Mouse (Mus musculus) spleen, adult 2 months (tissue): Measurements from ENCODE around the gene Corin. TPM values are rescaled to one million over a fixed set of nuclear protein-coding genes. Genes with fewer than 3 reads are reported as not detected.

Experiments used
- DNase-seq, 2 experiments: peaks; one replicate each; pipeline versions ENCODE4 v3.0.0 to v3.0.0-alpha.2; 2012 to 2021; ENCODE audit warnings: low spot score in 2 of 2, low read depth in 1 of 2
- H3K27ac ChIP-seq: fragments of 200-500 bp; 2 replicates; pipeline ENCODE4 v1.5.1; 2012; ENCODE audit warnings: low read length, inconsistent platforms; ENCODE audit not compliant: insufficient read depth
- H3K27me3 ChIP-seq: fragments of 200-500 bp; 2 replicates; pipeline ENCODE4 v1.6.1; 2012; ENCODE audit warnings: mild to moderate bottlenecking, moderate library complexity, low read length, inconsistent platforms; ENCODE audit not compliant: control insufficient read depth, insufficient read depth
- H3K36me3 ChIP-seq: fragments of 200-500 bp; 2 replicates; pipeline ENCODE4 v1.6.1; 2012; ENCODE audit warnings: mild to moderate bottlenecking, low read length, inconsistent platforms; ENCODE audit not compliant: control insufficient read depth, insufficient read depth
- H3K4me1 ChIP-seq: fragments of 200-500 bp; 2 replicates; pipeline ENCODE4 v1.6.1; 2011; ENCODE audit warnings: inconsistent platforms; ENCODE audit not compliant: control insufficient read depth, insufficient read depth, insufficient read length
- H3K4me3 ChIP-seq: fragments of 200-500 bp; 2 replicates; pipeline ENCODE4 v1.5.1; 2011; ENCODE audit warnings: mild to moderate bottlenecking, inconsistent platforms; ENCODE audit not compliant: insufficient read depth, insufficient read length; ENCODE audit errors: extremely low read depth
- CTCF ChIP-seq: fragments of 200-500 bp; IDR thresholded peaks from 2 replicates; pipeline ENCODE4 v1.5.1; 2011; ENCODE audit warnings: mild to moderate bottlenecking, inconsistent platforms; ENCODE audit not compliant: insufficient read depth, insufficient read length, insufficient replicate concordance; ENCODE audit errors: extremely low read depth
- POLR2A ChIP-seq: fragments of 200-500 bp; IDR thresholded peaks from 2 replicates; pipeline ENCODE4 v1.6.1; 2011; ENCODE audit warnings: low read depth, low read length, inconsistent platforms
- WGBS: fragments of 180-500 bp; shearing (Covaris S2); methylation state at CpG from one replicate; pipeline ENCODE4 v1.1.7; 2018; 5-methylcytosine and 5-hydroxymethylcytosine counted together
- polyA plus RNA-seq: library from polyadenylated mRNA; depleted of rRNA; stranded (reverse); fragments of >200 nt; gene quantifications from 2 replicates; pipeline ENCODE4 v1.2.3, GENCODE M21; 2012

The Corin gene
- polyA plus RNA-seq, 1 experiment, result 0.02 TPM

GRCm38 (mm10) chr5:72464932-72465331 lies 39.3 kb downstream of the Corin start:
- no peak overlapping the region for H3K4me3 ChIP-seq
- no peaks in the 10 kb centered on the region for H3K27me3 ChIP-seq
- no peaks in the 10 kb centered on the region for H3K4me1 ChIP-seq
- H3K27ac ChIP-seq, result no peak overlapping the region
- WGBS, result 84% methylated on average over 3 of the region's 3 CpGs
- no peak for DNase-seq
- H3K36me3 ChIP-seq, result no peaks in the 10 kb centered on the region
- no peak for TF ChIP-seq POLR2A
- TF ChIP-seq CTCF, result no peak

DNA sequence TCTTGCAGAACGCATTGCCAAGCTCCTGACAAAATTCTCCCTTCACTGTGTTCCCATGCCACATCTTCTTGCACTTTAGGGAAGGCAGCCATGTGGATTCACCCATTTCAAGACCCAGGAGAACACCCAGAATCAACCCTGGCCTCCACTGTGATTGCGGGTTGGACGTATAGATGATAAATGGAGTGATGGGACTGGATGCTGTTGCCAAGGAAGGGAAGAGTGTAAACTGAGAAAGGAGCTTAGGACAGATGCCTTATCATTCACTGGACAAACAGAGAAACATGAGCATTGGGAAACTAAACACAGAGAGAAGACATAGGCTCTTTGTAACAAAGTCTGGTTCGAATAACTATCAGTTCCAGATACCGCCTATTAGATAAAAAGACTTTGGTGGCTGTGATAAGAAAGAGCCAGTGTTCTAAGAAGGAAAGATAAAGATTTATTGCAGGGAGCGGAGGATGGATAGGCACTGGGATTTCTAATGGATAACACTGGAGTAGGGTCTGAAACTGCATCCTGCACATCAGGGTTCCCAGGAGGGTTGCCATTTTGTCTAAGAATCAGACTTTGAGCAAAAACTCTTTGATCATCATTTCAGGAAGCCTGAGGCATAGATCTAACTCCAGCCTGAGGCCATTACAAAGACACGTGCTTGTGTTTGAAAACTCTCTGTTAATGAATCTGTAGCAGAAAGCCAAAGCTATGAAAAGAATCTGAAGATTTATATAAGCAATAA lies 44.7 kb downstream of the Corin start:
- Histone ChIP-seq H3K4me3 (no peak overlapping the region), H3K27me3 (no peaks in the 10 kb centered on the region), H3K36me3 (no peaks in the 10 kb centered on the region), H3K4me1 (no peaks in the 10 kb centered on the region), H3K27ac (no peak overlapping the region)
- DNase-seq, result no peak
- no peak for TF ChIP-seq POLR2A
- TF ChIP-seq CTCF, result no peak
- WGBS, result 87% methylated on average over 7 of the region's 7 CpGs

DNA sequence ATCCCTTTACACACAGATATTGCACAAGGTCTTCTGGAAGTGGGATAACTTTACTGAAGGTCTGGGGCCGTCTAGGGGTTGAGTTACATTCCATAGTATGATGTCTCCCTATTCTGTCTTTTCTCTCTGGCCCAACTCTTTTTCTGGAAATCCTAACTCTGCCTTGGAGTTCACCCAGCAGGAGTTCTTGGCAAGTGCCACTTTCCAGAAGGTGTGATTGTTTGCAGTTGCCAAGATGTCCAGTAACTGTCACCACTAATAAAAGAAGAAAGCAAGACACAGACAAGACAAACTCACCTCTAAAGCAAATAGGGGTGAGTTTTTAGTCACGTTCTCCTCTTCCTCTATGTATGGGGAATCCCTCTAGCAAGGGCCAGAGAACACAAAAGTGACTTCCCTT lies 50.6 kb downstream of the Corin start:
- WGBS, result 75% methylated on average over 2 of the region's 2 CpGs

DNA sequence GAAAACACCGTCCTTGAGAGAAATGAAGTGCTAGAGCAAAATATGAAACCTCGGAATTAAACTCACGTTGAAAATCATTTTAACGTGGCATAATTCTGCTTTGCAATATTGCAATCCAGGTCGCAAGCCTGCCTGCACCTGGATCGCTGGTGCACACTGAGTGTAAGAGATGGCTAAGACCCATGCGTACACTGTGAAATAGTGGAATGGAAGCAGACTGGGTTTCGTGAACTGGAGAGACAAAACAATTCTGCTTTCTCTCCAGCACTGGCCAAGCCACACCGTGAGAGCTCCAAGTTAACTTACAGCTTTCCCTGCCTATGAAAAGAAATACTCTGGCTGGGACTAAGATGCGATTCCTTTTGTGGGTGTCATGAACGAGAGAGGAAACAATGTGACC lies 51.1 kb downstream of the Corin start:
- no peak for DNase-seq
- TF ChIP-seq CTCF, result no peak
- no peak overlapping the region for H3K27ac ChIP-seq
- H3K36me3 ChIP-seq, result no peaks in the 10 kb centered on the region
- H3K4me3 ChIP-seq, result no peak overlapping the region
- H3K4me1 ChIP-seq, result no peaks in the 10 kb centered on the region
- WGBS, result 89% methylated on average over 11 of the region's 11 CpGs
- no peaks in the 10 kb centered on the region for H3K27me3 ChIP-seq

More for the DNA sequence above, 50.6 kb downstream of the Corin start:
- no peak for DNase-seq
- Histone ChIP-seq H3K4me3 (no peak overlapping the region), H3K27ac (no peak overlapping the region), H3K4me1 (no peaks in the 10 kb centered on the region), H3K27me3 (no peaks in the 10 kb centered on the region), H3K36me3 (no peaks in the 10 kb centered on the region)
- TF ChIP-seq POLR2A (no peak), CTCF (no peak)

- H3K27me3 ChIP-seq, result no peaks in the 10 kb centered on the region
- no peak overlapping the region for H3K27ac ChIP-seq
- H3K4me3 ChIP-seq, result no peak overlapping the region
- no peaks in the 10 kb centered on the region for H3K4me1 ChIP-seq
- TF ChIP-seq CTCF (no peak), POLR2A (no peak)
- no peak for DNase-seq
- H3K36me3 ChIP-seq, result no peaks in the 10 kb centered on the region
- 79% methylated on average over 4 of the region's 4 CpGs for WGBS
Measured at GRCm38 (mm10) chr5:72452750-72453149, 51.5 kb downstream of the Corin start.

- TF ChIP-seq POLR2A (no peak), CTCF (no peak)
- Histone ChIP-seq H3K4me1 (no peaks in the 10 kb centered on the region), H3K36me3 (no peaks in the 10 kb centered on the region), H3K27me3 (no peaks in the 10 kb centered on the region), H3K27ac (no peak overlapping the region), H3K4me3 (no peak overlapping the region)
- 81% methylated on average over 2 of the region's 2 CpGs for WGBS
- no peak for DNase-seq
Measured at GRCm38 (mm10) chr5:72448846-72449245, 55.4 kb downstream of the Corin start.

DNA sequence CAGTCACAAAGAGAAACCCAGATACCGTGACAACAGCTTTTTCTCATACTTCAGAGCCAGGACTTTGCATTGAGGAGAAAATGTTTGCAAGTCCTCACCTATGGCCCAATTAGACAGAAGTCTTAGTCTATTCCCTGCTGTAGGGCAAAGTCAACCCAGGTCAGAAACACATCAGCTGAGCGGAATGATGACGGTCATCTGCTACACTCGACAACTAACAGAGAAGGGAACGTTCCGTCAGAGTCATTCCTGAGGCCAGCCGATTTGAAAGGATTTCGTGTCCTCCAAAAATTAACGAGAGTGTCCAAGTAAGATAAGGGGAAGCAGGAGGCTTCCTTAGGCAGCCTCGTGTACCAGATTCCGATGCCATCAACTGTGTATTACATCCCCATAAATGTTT lies 58.2 kb downstream of the Corin start:
- no peaks in the 10 kb centered on the region; the same call in 1 of the 2 replicates for H3K27me3 ChIP-seq
- no peaks in the 10 kb centered on the region for H3K4me1 ChIP-seq
- no peak for DNase-seq
- H3K4me3 ChIP-seq, result no peak overlapping the region
- TF ChIP-seq CTCF, result no peak
- no peak for TF ChIP-seq POLR2A
- H3K36me3 ChIP-seq, result no peaks in the 10 kb centered on the region
- no peak overlapping the region for H3K27ac ChIP-seq
- WGBS, result 93% methylated on average over 11 of the region's 11 CpGs
